Mouse (Mus musculus) brown adipose tissue, adult 24 weeks (tissue): ENCODE data around the gene Tmem171. TPM values are rescaled to one million over a fixed set of nuclear protein-coding genes. Genes with fewer than 3 reads are reported as not detected.

ENCODE experiments used
- H3K27ac ChIP-seq: fragments of 200-500 bp; replicated peaks from 2 replicates; pipeline ENCODE4 v1.5.1; 2012; ENCODE audit warnings: low read depth, mild to moderate bottlenecking, low read length
- H3K4me1 ChIP-seq: fragments of 200-500 bp; 2 replicates; pipeline ENCODE4 v1.6.1; 2012; ENCODE audit warnings: low read length, mixed read lengths; ENCODE audit not compliant: control insufficient read depth, insufficient read depth, insufficient read length
- H3K4me3 ChIP-seq: fragments of 200-500 bp; 2 replicates; pipeline ENCODE4 v1.5.1; 2012; ENCODE audit warnings: low read depth, mild to moderate bottlenecking, low read length, moderate library complexity; ENCODE audit not compliant: insufficient read depth
- polyA plus RNA-seq: library from polyadenylated mRNA; stranded (reverse); fragments of >200 nt; gene quantifications from 2 replicates; pipeline ENCODE4 v1.2.4, GENCODE M21; 2012; ENCODE audit not compliant: missing spikeins, insufficient read depth, insufficient read length

Tmem171 gene
- polyA plus RNA-seq, 1 experiment, result 1.2 TPM

- Histone ChIP-seq H3K4me3 (no peak overlapping the region), H3K4me1 (no peaks in the 10 kb centered on the region), H3K27ac (no peak overlapping the region)
Observed at GRCm38 (mm10) chr13:98701309-98701675, 6.7 kb upstream of the Tmem171 start.

- H3K27ac ChIP-seq, result no peak overlapping the region
- no peak overlapping the region for H3K4me3 ChIP-seq
- H3K4me1 ChIP-seq, result no peaks in the 10 kb centered on the region
Observed at GRCm38 (mm10) chr13:98700661-98701308, 6.2 kb upstream of the Tmem171 start.

GRCm38 (mm10) chr13:98699982-98700540, 5.4 kb upstream of the Tmem171 start:
- Histone ChIP-seq H3K4me1 (no peaks in the 10 kb centered on the region), H3K4me3 (no peak overlapping the region), H3K27ac (no peak overlapping the region)

- H3K4me3 ChIP-seq, result no peak overlapping the region
- no peaks in the 10 kb centered on the region for H3K4me1 ChIP-seq
- H3K27ac ChIP-seq, result no peak overlapping the region
Observed at GRCm38 (mm10) chr13:98699051-98699744, 4.6 kb upstream of the Tmem171 start.

- H3K4me3 ChIP-seq, result no peak overlapping the region
- H3K27ac ChIP-seq, result no peak overlapping the region
- no peaks in the 10 kb centered on the region for H3K4me1 ChIP-seq
Observed at GRCm38 (mm10) chr13:98696716-98697115, 2.1 kb upstream of the Tmem171 start.

- Histone ChIP-seq H3K4me1 (no peaks in the 10 kb centered on the region), H3K27ac (peak overlapping the region; percentile 70), H3K4me3 (peak overlapping the region; percentile 71)
Observed at GRCm38 (mm10) chr13:98695546-98695945, 912 bp upstream of the Tmem171 start.

GRCm38 (mm10) chr13:98693316-98693715, 1.3 kb downstream of the Tmem171 start:
- Histone ChIP-seq H3K27ac (0 out of 2 replicates have a peak overlapping the region, but pooled peaks have one; percentile 19), H3K4me1 (no peaks in the 10 kb centered on the region; the same call in 1 of the 2 replicates), H3K4me3 (peak overlapping the region; percentile 12)

GRCm38 (mm10) chr13:98691956-98692515, 2.6 kb downstream of the Tmem171 start:
- Histone ChIP-seq H3K4me3 (no peak overlapping the region), H3K4me1 (no peaks in the 10 kb centered on the region; the same call in 1 of the 2 replicates), H3K27ac (no peak overlapping the region)

- no peak overlapping the region for H3K27ac ChIP-seq
- H3K4me1 ChIP-seq, result no peaks in the 10 kb centered on the region; the same call in 1 of the 2 replicates
- H3K4me3 ChIP-seq, result no peak overlapping the region
Observed at GRCm38 (mm10) chr13:98690886-98691285, 3.7 kb downstream of the Tmem171 start.

GRCm38 (mm10) chr13:98689605-98690290, 4.9 kb downstream of the Tmem171 start:
- no peak overlapping the region for H3K4me3 ChIP-seq
- no peaks in the 10 kb centered on the region; the same call in 1 of the 2 replicates for H3K4me1 ChIP-seq
- no peak overlapping the region for H3K27ac ChIP-seq

GRCm38 (mm10) chr13:98687931-98688330, 6.7 kb downstream of the Tmem171 start:
- Histone ChIP-seq H3K4me3 (no peak overlapping the region), H3K27ac (no peak overlapping the region), H3K4me1 (no peaks in the 10 kb centered on the region; the same call in 1 of the 2 replicates)

- peaks cover 2% of the 10 kb centered on the region; the same call in 1 of the 2 replicates for H3K4me1 ChIP-seq
- no peak overlapping the region for H3K27ac ChIP-seq
- no peak overlapping the region for H3K4me3 ChIP-seq
Observed at GRCm38 (mm10) chr13:98684144-98684900, 10.3 kb downstream of the Tmem171 start.

- no peak overlapping the region for H3K4me3 ChIP-seq
- H3K4me1 ChIP-seq, result peaks cover 2% of the 10 kb centered on the region; the same call in 1 of the 2 replicates
- H3K27ac ChIP-seq, result no peak overlapping the region
Observed at GRCm38 (mm10) chr13:98683412-98683811, 11.2 kb downstream of the Tmem171 start.

- no peak overlapping the region for H3K27ac ChIP-seq
- H3K4me3 ChIP-seq, result no peak overlapping the region
- peaks cover 2% of the 10 kb centered on the region; the same call in 1 of the 2 replicates for H3K4me1 ChIP-seq
Observed at GRCm38 (mm10) chr13:98680470-98681060, 14.1 kb downstream of the Tmem171 start.
